Mouse (Mus musculus) frontal cortex, postnatal 36 days (tissue): ENCODE data around the gene Tex33.

Experiments used
- DNase-seq, 2 experiments: peaks; one replicate each; pipeline ENCODE4 v3.0.0; 2022; ENCODE audit warnings: low spot score in 2 of 2

Gene Tex33

DNA sequence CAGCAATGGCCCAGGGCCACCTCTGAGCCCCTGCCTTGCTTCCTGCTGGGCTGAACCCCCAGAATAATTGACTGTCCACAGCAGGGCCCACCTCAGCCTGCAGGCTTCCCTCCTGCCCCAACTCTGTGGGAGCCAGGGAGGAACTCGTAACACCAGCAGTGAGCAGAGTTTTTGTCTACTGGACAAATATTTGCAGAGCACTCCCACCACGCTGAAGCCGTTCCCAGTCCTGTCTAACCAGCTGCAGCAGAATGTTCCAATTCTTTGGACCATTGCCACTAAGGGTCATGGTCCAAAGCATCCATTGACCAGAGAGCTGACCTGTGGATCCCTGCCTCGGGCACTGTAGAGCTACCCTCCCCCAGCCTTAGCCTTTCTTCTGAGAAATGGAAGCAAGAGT is 21.2 kb upstream of the Tex33 start:
- no peak for DNase-seq

DNA sequence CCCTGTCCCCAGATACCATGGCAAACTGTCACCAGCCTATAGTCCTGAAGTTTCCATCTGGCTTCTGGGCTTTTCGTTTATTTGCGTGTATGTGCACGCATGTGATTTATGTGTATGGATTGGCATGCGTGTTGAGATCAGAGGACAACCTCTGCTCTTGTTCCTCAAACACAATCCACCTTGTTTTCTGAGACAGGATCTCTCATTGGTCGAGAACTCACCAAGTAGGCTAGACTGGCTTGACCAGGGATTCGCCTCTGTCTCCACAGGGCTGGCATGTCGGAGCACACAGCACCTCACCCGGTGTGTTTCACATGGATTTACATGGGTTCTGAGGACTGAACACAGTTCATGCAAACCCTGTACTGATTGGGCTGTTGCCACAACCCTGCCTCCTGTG is 18.4 kb upstream of the Tex33 start:
- DNase-seq, result no peak

DNA sequence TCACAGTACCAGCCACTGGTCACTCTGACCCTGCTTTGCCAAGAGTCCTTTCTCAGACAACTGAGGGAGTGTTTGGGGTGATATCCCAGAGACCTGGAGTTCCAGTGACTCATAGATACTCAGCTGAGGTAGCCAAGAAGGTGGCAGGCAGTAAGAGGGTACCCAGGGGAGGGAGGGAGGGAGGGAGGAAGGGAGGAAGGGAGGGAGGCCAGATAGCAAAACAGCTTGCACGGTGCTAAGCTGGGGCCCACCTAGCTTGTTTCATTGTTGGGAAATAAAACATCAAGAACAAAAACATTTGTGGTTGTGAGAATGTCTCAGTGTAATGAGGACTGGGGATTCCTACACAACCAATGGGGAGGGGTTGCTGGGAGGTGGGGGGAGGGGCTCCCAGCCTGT is 18.0 kb upstream of the Tex33 start:
- no peak for DNase-seq

DNA sequence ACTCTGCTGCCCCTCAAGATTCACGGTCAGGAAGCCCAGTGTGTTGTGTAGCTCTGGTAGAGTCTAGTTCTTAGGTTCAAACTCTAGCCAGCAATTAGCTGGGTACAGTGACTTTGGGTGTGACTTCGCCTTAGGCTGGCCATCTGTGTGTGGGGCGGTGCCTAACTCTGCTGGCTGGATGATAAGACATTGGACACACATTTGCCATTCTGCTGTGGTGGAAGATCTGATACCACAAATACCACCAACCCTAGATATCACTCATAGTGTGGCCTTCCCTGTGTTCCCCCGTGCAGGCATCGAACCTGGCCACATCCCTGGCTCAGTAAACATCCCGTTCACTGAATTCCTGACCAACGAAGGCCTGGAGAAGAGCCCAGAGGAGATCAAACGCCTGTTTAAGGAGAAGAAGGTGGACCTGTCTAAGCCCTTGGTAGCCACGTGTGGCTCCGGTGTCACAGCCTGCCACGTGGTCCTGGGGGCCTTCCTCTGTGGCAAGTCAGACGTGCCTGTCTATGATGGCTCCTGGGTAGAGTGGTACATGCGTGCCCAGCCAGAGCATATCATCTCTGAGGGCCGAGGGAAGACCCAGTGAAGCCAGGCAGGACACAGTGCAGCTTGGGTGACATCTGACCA is 17.5 kb upstream of the Tex33 start:
- no peak for DNase-seq

DNA sequence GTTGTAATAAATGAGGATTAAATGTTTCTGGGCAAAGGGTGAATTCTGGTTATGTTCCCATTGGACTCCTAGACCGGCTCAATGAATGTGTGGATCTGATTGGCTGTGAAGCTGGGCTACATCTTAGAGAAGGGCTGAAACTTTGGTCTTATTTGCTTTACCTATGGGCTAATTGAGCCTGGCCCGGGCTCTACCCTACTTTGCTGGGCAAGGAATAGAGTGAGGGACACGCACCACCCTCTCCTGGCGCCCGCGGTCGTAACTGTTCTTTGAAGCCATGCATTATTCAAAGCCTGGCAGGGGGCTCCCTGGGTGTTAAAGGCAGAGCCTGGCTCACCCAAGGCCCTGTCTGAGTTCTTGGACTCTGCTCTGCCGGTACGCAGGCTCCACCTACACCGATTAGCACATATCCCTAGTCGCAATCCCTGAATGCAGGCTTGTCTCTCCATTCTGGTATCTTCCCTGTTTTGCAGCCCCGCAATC is 13.9 kb upstream of the Tex33 start:
- no peak for DNase-seq

DNA sequence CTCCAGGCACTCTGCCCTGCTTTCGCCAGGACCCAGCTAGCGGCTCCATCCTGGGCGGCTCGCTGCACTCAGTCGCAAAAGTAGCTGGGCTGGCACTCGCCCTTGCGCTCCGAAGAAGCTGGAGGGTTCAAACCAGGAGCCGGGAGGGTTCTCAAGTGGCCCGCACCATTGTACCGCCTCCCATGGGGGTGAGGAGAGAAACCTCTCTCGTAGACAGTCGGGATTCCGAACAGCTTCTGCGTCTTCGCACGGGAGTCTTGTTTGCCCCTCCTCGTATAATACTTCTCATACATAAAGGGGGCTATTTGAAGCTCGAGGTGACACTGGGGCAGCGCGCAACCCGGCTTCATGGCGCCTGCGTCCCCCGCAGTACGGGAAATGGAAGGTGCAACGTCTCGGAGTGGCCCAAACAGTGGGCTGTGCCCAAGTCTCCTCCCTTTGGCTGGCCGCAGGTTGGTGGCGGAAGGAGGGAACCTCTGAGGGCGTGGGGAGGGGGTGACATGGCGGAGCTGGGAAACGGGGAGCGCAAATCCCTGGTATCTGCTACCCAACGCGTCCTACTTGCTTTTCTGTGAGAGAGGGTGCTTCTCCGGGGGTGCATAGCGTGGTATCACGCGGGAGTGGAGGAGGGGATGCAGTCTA is 10.7 kb upstream of the Tex33 start, which contains the start of gene Mpst:
TSS of gene Mpst (plus strand) at position 124 of the 642 bp plus-strand sequence.
- peak; percentile 93 for DNase-seq

DNA sequence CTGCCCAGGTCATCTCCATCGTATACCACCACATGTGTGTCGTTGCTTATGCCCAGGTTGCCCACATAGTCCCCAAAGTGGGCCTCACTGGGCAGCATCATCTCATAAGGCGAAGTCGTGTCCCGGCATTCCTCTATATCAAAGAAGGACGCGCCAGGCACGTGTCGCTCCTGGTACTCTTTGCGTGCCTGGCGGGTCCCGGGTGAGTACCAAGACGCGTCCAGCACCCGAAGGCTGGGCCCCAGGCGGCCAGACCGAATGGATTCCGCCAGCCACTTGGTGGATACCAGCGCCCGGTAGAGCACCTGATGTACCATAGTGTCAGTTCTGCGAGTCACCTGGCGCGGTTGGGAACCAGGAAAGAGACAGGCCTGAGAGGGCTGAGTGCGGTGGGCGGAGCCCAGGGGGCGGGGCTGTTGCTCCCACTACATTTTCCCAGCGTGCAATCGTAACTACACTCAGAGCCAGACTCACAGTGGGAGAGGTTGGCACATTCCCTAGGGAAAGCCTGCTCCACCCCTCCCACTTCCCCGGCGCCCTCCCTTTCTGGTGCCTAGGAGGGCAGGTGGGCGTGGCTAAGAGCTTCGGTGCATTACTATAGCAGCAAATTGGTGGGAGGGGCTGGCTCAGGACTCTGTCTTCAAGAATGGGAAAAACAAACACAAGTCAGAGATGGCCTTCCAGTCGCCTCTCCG is 10.0 kb upstream of the Tex33 start, which contains the start of gene Tst:
TSS of gene Tst (minus strand) at position 391 of the 695 bp plus-strand sequence.
- peak; percentile 81 to 91 for DNase-seq

DNA sequence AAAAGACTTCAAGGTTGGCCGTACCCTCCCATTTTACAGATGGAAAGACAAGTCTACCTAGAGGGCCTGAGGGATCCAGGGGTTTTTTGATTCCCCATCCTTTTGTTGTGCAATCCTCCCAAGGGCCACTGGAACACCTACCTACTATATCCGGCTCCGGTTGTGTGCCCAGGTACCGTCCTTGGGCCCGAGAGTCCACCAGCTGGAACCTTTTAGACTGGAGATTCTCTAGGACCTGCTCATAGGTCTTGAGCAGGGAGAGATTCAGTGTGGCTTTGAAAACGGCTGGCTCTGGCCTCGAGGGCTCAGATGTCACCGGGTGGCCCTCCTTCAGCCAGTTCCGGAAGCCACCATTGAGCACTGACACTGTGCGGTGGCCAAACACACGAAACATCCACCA is 9.4 kb upstream of the Tex33 start:
- DNase-seq, result no peak

DNA sequence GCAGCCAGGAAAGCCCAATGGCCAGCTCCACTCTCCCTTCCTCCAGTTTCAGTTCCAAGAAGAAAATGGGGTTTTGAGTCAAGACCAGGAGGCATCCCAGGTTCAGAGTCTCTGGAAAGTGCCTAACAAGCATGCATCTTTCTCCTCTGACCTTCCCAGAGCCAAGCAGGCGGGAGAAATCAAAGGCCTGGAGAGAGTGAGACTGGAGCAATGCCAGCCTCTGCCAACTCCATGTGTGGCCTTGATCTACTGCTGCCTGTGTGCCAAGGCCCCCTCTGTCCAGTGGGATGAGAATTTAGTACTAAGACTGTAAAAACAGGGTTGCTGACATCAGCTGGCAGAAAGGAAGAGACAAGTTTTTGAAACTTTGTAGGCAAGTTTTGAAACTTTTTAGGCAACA is 8.2 kb upstream of the Tex33 start:
- DNase-seq, result no peak

DNA sequence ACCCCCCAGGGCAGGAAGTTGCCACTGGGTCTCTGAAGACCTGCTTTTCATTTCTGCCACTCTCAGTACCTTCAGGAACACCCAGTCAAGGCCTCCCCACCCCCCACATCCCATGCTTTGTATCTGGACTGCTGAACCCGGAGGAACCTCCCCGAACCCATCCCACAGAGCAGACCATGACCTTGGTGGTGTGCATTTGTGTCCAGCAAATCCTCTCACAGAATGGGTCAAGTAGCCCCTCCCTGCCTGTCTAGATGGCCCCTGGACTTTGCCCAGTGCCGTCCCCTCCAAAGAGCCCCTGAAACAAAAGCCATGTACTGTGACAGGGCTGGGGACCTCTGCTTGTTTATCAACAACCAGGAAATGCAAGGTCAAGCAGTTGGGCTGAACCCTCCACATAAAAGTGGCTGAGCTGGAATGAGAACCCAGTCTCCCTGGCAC is 7.6 kb upstream of the Tex33 start:
- DNase-seq, result no peak

DNA sequence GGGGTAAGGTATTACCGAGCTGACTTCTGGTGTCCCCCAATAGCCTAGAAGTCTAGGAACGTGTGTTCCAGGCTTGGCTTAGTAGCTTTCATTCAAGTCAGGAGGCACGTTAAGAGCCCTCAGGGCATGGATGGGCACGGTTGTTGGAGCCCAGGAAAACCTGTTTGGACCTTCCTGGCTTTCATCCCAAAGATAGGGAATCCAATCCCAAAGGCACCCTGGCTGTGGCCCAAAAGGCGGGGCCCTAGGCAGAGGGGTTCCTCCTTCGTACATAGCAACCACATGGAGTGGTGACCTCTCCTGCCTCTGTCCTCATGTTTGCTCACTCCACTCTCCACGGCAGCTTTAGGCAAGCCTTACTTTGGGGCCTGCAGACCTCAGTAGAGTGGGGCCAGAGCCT is 6.7 kb upstream of the Tex33 start:
- no peak for DNase-seq

DNA sequence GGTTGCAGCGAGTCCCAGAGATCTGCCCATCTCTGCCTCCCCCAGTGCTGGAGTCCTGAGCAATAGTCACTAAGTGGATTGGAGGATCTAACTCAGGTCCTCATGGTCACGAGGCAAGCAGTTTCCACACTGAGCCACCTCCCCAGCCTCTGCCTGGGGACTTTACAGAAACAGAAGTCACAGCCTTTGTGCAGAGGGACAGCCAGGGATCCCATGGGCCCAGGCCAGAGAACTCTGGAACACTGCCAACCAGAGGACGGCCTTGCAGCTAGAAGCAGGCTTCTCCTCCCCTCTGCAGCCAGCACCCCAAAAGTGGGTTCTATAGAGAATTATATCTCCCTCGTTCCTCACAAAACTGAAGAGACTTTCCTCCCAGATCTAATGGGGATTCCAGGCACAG is 6.2 kb upstream of the Tex33 start:
- peak in 1 of 2 experiments; percentile 42 for DNase-seq

DNA sequence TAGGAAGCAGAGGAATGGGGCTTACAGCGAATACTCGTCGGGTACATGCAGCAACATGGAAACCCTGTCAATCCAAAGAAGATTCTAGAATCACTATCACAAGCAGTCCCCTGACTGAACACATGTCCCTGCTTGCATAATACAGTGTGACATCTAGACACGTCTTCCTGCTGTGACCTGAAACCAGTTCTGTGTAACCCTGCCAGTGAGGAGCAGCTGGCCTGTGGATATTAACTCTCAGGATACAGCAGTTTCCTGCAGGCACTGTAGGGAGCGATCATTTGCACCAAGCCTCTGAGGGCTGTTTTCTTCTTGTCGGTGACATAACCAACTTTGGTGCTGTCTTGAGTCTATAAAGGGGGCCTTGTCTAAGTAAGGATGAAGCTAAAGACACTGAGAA is 5.6 kb upstream of the Tex33 start:
- no peak for DNase-seq

DNA sequence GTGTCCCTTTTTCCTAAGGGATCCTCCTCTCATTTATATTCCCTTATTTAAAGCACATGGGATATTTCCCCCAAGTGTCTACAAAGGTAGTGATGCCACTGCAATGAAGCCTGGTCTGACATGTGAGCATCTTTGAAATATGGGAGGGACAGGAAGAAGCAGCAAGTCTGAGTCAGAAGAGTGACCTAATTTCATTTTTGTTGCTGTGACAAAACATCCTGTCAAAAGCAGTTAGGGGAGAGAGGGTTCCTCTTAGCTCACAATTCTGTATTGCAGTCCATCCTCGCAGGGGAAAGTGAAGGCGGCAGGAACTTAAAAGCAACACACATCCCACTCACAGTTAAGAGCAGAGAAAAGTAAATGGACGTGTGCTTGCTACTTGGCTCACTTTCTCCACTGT is 4.9 kb downstream of the Tex33 start:
- DNase-seq, result no peak

DNA sequence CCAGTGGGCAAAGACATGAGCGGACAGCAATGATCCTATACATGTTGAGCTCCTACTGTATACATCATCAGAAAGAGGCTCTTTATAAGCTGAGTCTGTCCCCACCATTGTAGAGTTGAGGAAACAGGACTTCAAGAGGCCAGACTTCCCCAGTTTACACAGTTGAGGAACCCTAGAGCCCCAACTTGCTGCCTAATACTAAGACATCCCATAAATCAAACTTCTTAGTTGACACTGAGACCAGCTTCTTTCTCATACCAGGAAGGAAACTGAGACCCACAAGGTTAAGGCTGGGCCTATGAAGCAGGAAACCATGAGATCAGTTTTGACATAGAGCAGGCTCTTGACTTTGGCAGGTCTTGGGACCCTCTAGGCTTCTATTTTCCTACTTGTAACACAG is 10.1 kb downstream of the Tex33 start:
- DNase-seq, result no peak

DNA sequence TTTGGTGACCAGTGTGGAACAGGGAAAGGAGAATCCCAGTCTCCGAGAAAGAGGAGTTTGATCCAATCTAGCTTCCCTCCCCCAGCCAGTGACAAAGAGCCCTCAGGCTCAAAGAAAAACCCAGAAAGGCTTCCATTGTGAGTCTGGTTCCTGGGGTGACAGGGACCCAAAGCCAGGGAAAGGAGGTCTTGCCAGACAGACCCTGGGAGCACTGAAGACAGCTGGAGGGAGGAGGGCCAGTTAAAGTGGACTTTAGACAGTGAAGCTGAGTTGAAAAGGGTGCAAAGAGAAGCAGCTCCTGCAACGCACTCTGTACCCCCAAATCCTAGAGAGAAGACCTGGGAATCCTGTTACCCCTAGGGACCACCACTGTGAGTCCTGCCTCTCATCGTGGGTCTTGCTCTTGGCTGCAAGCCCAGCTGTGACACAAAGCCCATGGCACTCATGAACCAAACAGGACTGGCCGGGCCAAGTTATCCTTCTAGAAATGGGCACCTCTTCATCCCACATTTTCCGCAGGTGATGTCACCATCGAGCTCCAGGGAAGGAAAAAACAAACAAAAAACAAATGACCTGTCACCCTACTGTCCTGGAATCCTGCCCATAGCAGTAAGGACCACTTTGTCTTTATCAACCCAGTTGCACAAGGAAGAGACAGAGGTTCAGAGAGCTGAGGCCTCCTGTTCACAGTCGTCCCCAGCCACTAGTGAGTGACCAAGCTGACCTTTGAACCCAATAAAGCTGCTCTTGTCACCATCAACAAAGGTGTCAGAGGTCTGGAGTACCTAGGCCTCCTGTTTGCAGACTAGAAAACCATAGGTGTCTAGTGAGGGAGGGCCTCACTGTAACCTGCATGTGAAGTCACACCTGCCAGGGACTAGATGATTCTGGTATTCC is 11.2 kb downstream of the Tex33 start:
- DNase-seq, result peak in 1 of 2 experiments; percentile 51

DNA sequence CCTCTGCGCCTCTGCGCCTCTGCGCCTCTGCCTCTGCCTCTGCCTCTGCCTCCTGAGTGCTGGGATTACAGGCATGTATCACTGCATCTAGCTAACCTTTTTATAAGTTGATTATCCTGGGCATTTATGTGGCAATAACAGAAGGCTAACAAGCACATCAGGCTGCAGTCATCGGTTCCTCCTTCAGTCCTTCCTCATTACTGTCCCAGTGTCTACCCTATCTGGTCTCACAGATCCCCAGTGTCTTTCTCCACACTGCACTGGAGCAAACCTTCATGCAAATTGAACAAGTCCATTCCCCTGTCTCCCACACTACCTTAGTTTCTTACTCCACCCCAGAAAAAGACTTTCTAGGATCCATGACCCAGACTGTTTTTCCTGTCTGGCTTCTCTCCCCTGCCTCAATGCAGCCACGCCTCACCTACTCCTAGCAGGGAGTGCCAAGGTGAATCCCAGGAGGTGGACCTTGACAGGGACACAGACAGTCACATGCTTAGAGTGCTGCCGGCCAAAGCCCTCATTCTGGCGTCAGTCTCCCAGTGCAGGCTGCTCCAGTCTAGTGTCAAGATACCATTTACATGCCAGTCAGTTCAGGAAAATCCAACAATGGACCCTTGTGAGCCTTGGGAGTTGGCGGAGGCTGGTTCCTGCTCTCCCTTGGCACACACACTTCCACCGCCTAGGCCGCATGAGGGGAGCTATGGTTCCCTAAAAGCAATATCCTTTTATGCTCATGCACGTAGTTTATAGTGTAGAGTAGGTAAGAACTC is 12.1 kb downstream of the Tex33 start:
- DNase-seq, result peak in 1 of 2 experiments; percentile 59

DNA sequence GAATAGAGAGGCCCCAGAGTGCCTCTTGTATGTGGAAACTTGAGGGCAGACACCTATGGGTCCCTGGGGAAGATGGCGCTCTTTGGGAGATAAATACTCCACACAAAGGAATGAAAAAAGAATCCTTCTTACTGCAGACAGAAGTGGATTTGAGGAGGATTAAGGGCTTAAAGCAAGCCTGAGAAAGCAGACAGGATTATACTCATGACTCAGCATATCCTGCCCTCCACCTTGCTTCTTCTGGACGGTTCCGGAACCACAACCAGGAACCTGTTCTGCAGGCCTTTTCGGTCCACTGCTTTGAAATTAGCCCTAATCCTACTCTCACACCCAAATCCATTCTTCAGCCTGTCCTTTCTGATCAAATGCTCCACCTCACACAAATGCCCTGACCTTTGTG is 13.6 kb downstream of the Tex33 start:
- DNase-seq, result no peak

DNA sequence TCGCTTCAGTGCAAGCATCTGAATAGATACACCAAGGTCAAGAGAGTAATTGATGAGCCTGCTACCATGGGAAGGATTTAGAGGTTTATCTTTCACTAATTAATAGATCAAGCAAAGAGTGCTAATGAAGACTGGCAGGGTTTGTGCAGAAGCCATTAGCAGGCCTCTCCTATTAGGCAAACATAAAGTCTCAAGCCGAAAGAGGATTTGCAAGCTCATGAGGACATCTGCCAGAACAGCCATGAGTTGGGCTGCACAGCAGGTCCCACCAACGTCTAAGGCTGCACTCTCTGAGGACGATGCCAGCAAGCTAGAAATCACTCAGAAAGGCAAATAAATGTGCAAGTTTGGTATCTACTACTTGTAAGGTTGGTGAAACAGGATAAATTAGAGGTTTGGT is 15.0 kb downstream of the Tex33 start:
- peak in 1 of 2 experiments; percentile 29 for DNase-seq

DNA sequence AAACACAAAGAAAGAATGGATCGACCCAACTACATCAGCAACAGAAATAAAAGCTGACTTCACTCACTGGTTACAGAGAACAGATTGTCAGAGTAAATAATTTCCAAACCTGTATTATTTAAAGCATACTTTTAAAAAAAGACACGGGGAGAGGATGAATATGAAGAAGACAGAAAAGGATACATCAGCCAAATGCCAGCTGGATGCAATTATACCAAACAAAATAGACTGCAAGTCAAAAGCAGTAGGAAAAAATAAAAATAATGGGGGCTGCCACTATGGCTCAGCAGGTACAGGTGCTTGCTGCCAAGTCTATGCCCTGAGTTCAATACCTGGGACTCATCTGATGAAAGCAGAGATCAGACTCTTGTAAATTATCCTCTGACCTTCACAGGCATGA is 15.5 kb downstream of the Tex33 start:
- DNase-seq, result no peak

DNA sequence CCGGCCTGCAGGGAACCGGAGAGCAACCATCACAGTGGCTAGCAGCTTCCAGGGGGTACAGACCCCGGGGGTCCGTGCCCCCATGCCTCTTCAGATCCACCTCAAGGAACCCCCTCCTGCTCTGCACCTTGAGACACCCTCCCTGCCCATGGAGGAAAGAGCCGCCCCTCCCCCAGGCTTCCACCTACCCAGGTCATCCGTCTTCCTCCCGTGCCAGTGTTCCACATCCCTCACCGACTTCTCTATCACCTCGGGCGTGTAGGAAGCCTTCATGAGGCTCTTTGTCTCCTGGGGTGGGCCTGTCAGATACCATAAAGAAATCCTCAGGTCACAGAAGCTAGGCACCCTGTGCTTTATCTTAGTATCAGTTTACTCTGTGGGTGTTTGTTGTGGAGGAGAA is 17.2 kb downstream of the Tex33 start:
- no peak for DNase-seq
